Mouse (Mus musculus) forebrain, embryonic 12.5 days (tissue): Measurements from ENCODE around the gene Aqp11. TPM values are rescaled to one million over a fixed set of nuclear protein-coding genes. Genes with fewer than 3 reads are reported as not detected.

Experiments used
- ATAC-seq: fragments of 200-750 bp; cut with Nextera tagmentation; 2 replicates; pipeline ENCODE4 v1.8.0; 2017; ENCODE audit warnings: moderate TSS enrichment; ENCODE audit not compliant: low FRiP score
- H3K27ac ChIP-seq: fragments of 300-500 bp; sonication (generic); 2 replicates; pipeline ENCODE4 v1.5.1; 2016; ENCODE audit warnings: mild to moderate bottlenecking
- H3K27me3 ChIP-seq: fragments of 300-500 bp; sonication (generic); 2 replicates; pipeline ENCODE4 v1.6.1; 2016; ENCODE audit warnings: mild to moderate bottlenecking
- H3K36me3 ChIP-seq: fragments of 300-500 bp; sonication (generic); replicated peaks from 2 replicates; pipeline ENCODE4 v1.6.1; 2016; ENCODE audit warnings: mild to moderate bottlenecking
- H3K4me1 ChIP-seq: fragments of 300-500 bp; sonication (generic); 2 replicates; pipeline ENCODE4 v1.6.1; 2016
- H3K4me2 ChIP-seq: fragments of 300-500 bp; sonication (generic); 2 replicates; pipeline ENCODE4 v1.6.1; 2016; ENCODE audit warnings: mild to moderate bottlenecking, moderate library complexity
- H3K4me3 ChIP-seq: fragments of 300-500 bp; sonication (generic); replicated peaks from 2 replicates; pipeline ENCODE4 v1.5.1; 2016; ENCODE audit warnings: mild to moderate bottlenecking
- H3K9ac ChIP-seq: fragments of 300-500 bp; sonication (generic); 2 replicates; pipeline ENCODE4 v1.6.1; 2016; ENCODE audit warnings: mild to moderate bottlenecking
- H3K9me3 ChIP-seq: fragments of 300-500 bp; sonication (generic); 2 replicates; pipeline ENCODE4 v1.6.1; 2016
- WGBS: fragments of 180-500 bp; shearing (Covaris S2); methylation state at CpG from one replicate; pipeline ENCODE4 v1.1.7; 2016; 5-methylcytosine and 5-hydroxymethylcytosine counted together
- polyA plus RNA-seq: library from polyadenylated mRNA; unstranded; fragments of >200 nt; fragmentation: Nextera tagmentation; extraction: Ambion mirVana; gene quantifications from 2 replicates; pipeline ENCODE4 v1.2.1, GENCODE M21; 2016

Gene Aqp11
- polyA plus RNA-seq, 1 experiment from 2014 or later = 5.6 TPM

DNA sequence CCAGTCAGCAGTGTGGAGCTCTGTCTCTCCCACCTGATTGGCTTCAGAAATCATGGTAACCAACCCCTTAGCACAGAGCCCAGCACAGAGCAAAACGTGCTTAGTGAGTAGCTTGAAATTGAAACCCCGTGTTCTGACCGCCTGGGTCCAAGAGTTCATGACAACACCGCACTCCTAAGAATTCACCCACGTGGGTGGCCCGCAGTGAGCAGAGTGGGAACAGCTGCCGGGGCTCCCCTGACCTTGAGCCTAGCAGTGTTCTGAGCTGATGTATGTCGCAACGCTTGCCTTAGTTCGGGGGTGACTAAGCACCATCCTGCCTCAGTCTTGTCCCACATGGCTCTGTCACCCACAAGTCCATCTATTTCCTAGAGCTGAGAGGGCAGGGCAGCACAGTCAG lies 2.9 kb upstream of the Aqp11 start:
- no peak overlapping the region for H3K9ac ChIP-seq
- no peak overlapping the region for H3K4me3 ChIP-seq
- H3K4me1 ChIP-seq = peaks cover 10% of the 10 kb centered on the region
- no peaks in the 10 kb centered on the region for H3K36me3 ChIP-seq
- H3K27me3 ChIP-seq = peaks cover 29% of the 10 kb centered on the region
- no peak for ATAC-seq
- no peak overlapping the region for H3K4me2 ChIP-seq
- 50% methylated on average over 10 of the region's 10 CpGs for WGBS
- no peaks in the 10 kb centered on the region for H3K9me3 ChIP-seq
- no peak overlapping the region for H3K27ac ChIP-seq

DNA sequence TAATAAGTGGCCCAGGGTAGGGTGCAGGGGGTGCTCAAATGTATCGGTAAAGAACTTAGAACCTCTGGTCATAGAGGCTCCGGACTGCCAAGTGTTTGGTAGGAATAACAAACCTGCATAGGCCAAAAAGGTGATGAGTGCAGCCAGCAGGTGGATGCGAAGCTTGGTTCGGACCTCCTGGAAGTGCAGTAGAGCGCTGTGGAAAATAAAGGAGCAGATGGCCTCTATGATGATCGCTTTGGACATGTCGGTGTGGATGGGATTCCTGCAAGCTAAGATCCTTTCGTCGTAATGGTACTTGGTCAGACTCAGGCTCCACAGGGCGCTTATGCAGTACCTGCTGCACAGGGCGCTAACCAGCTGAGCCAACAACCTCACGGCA lies 842 bp downstream of the Aqp11 start:
- Histone ChIP-seq H3K4me2 (peak overlapping the region; percentile 92), H3K9me3 (no peaks in the 10 kb centered on the region), H3K27ac (no peak overlapping the region), H3K36me3 (no peaks in the 10 kb centered on the region), H3K4me1 (peaks cover 10% of the 10 kb centered on the region), H3K27me3 (peaks cover 33% of the 10 kb centered on the region), H3K9ac (peak overlapping the region; percentile 72), H3K4me3 (peak overlapping the region; percentile 66)
- ATAC-seq = no peak; the same call in 1 of the 2 replicates
- 6% methylated on average over 12 of the region's 12 CpGs for WGBS

DNA sequence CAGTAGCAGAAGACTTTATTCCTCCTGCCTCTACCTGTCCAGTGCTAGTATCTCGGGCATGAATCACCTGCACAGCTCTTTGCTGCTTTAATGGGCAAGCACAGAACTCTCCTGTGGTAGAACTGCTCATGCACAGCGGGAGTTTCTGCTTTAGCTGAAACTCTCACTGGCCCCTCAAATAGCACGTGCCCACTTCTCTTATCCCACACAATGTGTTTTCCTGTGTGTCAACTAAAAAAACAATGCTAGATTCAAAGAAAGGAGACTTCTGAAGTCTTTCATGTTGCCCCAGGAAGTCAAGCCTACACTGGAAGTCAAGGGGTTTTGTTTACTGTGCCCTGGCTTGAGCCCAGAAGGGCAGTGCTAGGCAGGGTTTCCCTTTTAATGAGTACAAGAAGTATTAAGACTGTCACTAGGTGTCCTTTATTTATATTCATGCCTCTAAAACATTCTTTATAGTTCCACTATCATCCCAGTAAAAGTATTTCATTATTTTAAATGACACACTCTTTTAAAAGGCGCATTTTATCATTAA lies 2.1 kb downstream of the Aqp11 start:
- no peak for ATAC-seq
- Histone ChIP-seq H3K27me3 (peaks cover 30% of the 10 kb centered on the region), H3K36me3 (no peaks in the 10 kb centered on the region), H3K9me3 (no peaks in the 10 kb centered on the region), H3K4me1 (peaks cover 10% of the 10 kb centered on the region), H3K4me3 (no peak overlapping the region), H3K4me2 (no peak overlapping the region), H3K9ac (no peak overlapping the region), H3K27ac (no peak overlapping the region)
- 31% methylated on average over 4 of the region's 4 CpGs for WGBS

- no peak overlapping the region for H3K9ac ChIP-seq
- no peak overlapping the region for H3K4me2 ChIP-seq
- no peak for ATAC-seq
- H3K27ac ChIP-seq = no peak overlapping the region
- H3K27me3 ChIP-seq = peaks cover 25% of the 10 kb centered on the region
- H3K4me3 ChIP-seq = no peak overlapping the region
- peaks cover 17% of the 10 kb centered on the region for H3K4me1 ChIP-seq
- H3K9me3 ChIP-seq = no peaks in the 10 kb centered on the region
- H3K36me3 ChIP-seq = no peaks in the 10 kb centered on the region
- WGBS = 83% methylated on average over 8 of the region's 8 CpGs
Observed at GRCm38 (mm10) chr7:97735021-97735420, 3.1 kb downstream of the Aqp11 start.

DNA sequence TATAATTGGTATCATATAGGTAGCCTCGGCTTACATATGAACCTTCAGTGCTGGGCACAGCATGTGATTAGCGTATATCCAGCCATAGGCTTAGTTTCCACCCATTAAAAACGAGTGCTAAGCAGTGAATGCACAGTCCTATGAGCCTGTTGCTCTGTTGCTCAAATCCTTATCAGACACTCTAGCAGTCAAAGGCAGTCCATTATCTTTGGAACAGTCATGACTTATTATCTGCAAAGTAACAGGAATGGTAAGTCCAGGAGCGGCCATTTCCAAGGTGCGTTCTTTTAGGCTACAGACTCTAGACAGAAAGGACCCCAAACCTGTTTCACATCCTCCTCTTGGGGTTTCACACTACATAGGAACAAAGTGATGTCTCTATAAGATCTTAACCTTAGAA lies 4.5 kb downstream of the Aqp11 start:
- no peak overlapping the region for H3K27ac ChIP-seq
- H3K27me3 ChIP-seq = peaks cover 19% of the 10 kb centered on the region
- no peaks in the 10 kb centered on the region for H3K9me3 ChIP-seq
- no peaks in the 10 kb centered on the region for H3K36me3 ChIP-seq
- peaks cover 27% of the 10 kb centered on the region for H3K4me1 ChIP-seq
- H3K9ac ChIP-seq = no peak overlapping the region
- 89% methylated on average over 5 of the region's 5 CpGs for WGBS
- H3K4me3 ChIP-seq = no peak overlapping the region
- no peak overlapping the region for H3K4me2 ChIP-seq
- no peak for ATAC-seq

GRCm38 (mm10) chr7:97730427-97730826 lies 7.7 kb downstream of the Aqp11 start:
- ATAC-seq = no peak
- Histone ChIP-seq H3K9ac (no peak overlapping the region), H3K9me3 (no peaks in the 10 kb centered on the region), H3K27ac (no peak overlapping the region), H3K4me1 (peaks cover 20% of the 10 kb centered on the region), H3K36me3 (peaks cover 7% of the 10 kb centered on the region; the same call in 1 of the 2 replicates), H3K4me3 (no peak overlapping the region), H3K4me2 (no peak overlapping the region), H3K27me3 (peaks cover 3% of the 10 kb centered on the region; the same call in 1 of the 2 replicates)
- 27% methylated on average over 3 of the region's 3 CpGs for WGBS

- Histone ChIP-seq H3K4me1 (peaks cover 20% of the 10 kb centered on the region), H3K27ac (no peak overlapping the region), H3K27me3 (no peaks in the 10 kb centered on the region), H3K4me2 (no peak overlapping the region), H3K36me3 (peaks cover 13% of the 10 kb centered on the region; the same call in 1 of the 2 replicates), H3K9ac (no peak overlapping the region), H3K4me3 (no peak overlapping the region), H3K9me3 (no peaks in the 10 kb centered on the region)
- 29% methylated on average over 14 of the region's 14 CpGs for WGBS
- ATAC-seq = no peak
Observed at GRCm38 (mm10) chr7:97728666-97729614, 9.1 kb downstream of the Aqp11 start.

GRCm38 (mm10) chr7:97726778-97727177 lies 11.3 kb downstream of the Aqp11 start:
- Histone ChIP-seq H3K9ac (no peak overlapping the region), H3K27me3 (no peaks in the 10 kb centered on the region), H3K4me2 (no peak overlapping the region), H3K4me1 (peaks cover 20% of the 10 kb centered on the region), H3K36me3 (peaks cover 13% of the 10 kb centered on the region), H3K27ac (no peak overlapping the region), H3K9me3 (no peaks in the 10 kb centered on the region), H3K4me3 (no peak overlapping the region)
- no peak for ATAC-seq
- 65% methylated on average over 7 of the region's 7 CpGs for WGBS

DNA sequence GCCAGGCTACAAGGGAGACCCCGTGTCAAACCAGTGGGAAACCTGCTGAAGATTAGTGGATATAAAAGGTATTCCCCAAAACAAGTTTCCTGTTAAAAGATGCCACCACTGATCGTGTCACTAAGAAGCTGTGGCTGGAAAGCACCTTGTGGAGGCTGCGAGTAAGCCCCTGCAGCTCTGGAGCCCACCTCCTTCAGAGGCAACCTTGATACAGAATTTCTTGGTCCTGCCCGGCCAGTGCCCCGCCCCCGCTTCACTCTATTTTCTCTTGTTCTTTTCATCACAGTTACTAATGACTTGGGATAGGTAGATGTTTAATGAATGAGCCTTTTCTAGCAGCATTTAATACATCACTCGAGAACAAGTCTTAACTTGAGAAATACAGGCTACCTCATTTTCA lies 12.0 kb downstream of the Aqp11 start:
- H3K27ac ChIP-seq = no peak overlapping the region
- WGBS = 69% methylated on average over 7 of the region's 7 CpGs
- H3K9ac ChIP-seq = no peak overlapping the region
- peaks cover 20% of the 10 kb centered on the region for H3K4me1 ChIP-seq
- no peaks in the 10 kb centered on the region for H3K27me3 ChIP-seq
- ATAC-seq = no peak
- no peaks in the 10 kb centered on the region for H3K9me3 ChIP-seq
- peaks cover 14% of the 10 kb centered on the region for H3K36me3 ChIP-seq
- no peak overlapping the region for H3K4me2 ChIP-seq
- no peak overlapping the region for H3K4me3 ChIP-seq

GRCm38 (mm10) chr7:97725401-97725800 lies 12.7 kb downstream of the Aqp11 start:
- H3K4me1 ChIP-seq = peaks cover 16% of the 10 kb centered on the region
- no peak overlapping the region for H3K27ac ChIP-seq
- H3K4me2 ChIP-seq = no peak overlapping the region
- H3K27me3 ChIP-seq = no peaks in the 10 kb centered on the region
- WGBS = 97% methylated on average over 6 of the region's 6 CpGs
- ATAC-seq = no peak
- H3K4me3 ChIP-seq = no peak overlapping the region
- H3K36me3 ChIP-seq = peaks cover 21% of the 10 kb centered on the region
- H3K9me3 ChIP-seq = no peaks in the 10 kb centered on the region
- no peak overlapping the region for H3K9ac ChIP-seq

DNA sequence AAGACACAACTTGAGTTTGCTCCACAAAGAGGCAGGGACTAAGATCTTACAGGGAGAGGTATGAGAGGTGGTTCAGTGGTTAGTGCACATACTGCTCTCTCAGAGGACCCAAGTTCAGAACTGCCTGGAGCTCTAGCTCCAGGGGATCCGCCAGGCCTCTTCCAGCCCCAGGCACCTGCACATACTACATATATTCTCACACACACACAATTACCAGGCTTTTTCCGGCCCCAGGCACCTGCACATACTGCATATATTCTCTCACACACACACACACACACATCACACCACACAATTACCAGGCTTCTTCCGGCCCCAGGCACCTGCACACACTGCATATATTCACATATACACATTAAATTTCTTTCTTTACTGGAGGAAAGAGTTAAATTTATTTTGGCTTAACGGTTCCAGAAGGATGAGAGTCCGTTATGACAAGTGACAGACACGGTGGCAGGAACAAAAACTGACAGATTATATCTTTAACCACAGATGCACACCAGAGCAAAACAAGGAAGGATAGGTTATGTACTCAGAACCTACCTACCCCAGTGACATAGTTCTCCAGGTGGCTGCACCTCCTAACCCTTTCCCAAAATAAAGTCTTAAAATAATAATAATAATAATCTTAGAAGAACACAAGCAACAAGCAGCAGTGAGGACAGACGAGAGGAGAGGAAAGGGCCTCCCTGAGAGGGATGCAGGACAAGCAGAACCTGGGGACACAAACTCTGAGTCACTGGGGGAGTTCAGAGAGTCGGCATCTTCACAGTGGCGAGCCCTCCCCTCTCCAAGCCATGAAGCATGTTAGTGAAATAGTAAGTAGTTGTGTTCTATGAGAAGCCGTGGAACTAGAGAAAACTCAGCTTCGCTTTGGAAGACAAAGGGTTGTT lies 14.2 kb downstream of the Aqp11 start:
- Histone ChIP-seq H3K4me2 (no peak overlapping the region), H3K27me3 (no peaks in the 10 kb centered on the region), H3K9me3 (no peaks in the 10 kb centered on the region), H3K27ac (no peak overlapping the region), H3K9ac (no peak overlapping the region), H3K4me3 (no peak overlapping the region), H3K4me1 (peaks cover 6% of the 10 kb centered on the region), H3K36me3 (peaks cover 30% of the 10 kb centered on the region)
- ATAC-seq = no peak
- WGBS = 91% methylated on average over 11 of the region's 11 CpGs

DNA sequence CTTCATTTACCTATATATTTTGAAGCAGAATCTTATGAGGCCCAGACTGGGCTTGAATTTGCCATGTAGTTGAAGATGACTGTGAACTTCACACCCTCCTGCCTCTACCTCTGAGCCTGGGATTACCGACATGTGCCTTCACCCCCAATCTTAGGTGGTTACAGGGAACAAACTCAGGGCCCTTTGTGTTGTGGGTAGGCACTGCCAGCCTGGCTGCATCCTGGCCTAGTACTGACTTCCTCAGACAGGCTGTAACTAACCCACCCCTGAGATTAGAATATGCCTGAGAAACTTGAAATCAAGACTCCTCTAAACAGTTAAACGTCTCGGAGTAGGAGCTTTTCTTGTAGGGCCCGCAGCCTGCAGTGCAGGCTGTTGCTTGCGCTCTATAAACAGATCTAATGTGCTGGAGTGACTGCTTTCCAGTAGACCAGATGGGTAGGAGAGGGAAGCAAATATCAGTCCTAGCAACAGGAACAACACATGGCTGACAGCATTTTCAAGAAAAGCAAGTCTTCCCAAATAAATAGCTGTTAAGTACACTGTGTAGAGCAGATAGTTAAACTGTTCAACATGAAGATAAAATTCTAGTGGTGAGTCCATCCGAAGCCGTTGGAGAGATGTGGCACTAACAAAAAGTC lies 15.7 kb downstream of the Aqp11 start:
- no peak overlapping the region for H3K4me3 ChIP-seq
- H3K9ac ChIP-seq = no peak overlapping the region
- 95% methylated on average over 7 of the region's 7 CpGs for WGBS
- ATAC-seq = no peak
- no peak overlapping the region for H3K27ac ChIP-seq
- H3K36me3 ChIP-seq = peaks cover 44% of the 10 kb centered on the region
- H3K4me1 ChIP-seq = no peaks in the 10 kb centered on the region
- no peaks in the 10 kb centered on the region for H3K9me3 ChIP-seq
- H3K27me3 ChIP-seq = no peaks in the 10 kb centered on the region
- H3K4me2 ChIP-seq = no peak overlapping the region
